Mouse (Mus musculus) G1E (cell line): ENCODE measurements at regions not wholly inside any gene's neighbourhood (a gene's known extent, or its start where the extent isn't known, plus 50 kb on each side); places are given as distances from the start of the nearest gene placed in this dataset.

Experiments used
- ATAC-seq: 2 replicates; pipeline ENCODE4 v1.8.0; 2016; ENCODE audit warnings: mild to moderate bottlenecking; ENCODE audit not compliant: insufficient number of reproducible peaks, poor library complexity, low FRiP score, severe bottlenecking; ENCODE audit errors: extremely low read depth
- DNase-seq: peaks from one replicate; pipeline ENCODE4 v3.0.0; 2012; ENCODE audit warnings: low spot score
- H3K27me3 ChIP-seq: 2 replicates; pipeline ENCODE4 v1.6.1; 2012; ENCODE audit warnings: mild to moderate bottlenecking, low read length, inconsistent platforms; ENCODE audit not compliant: insufficient read depth
- H3K36me3 ChIP-seq: replicated peaks from 2 replicates; pipeline ENCODE3; 2012; ENCODE audit warnings: mild to moderate bottlenecking, inconsistent platforms
- H3K4me1 ChIP-seq: 2 replicates; pipeline ENCODE4 v1.6.1; 2012; ENCODE audit warnings: low read depth, low read length, inconsistent platforms, mixed read lengths; ENCODE audit not compliant: insufficient read depth
- H3K4me3 ChIP-seq: 2 replicates; pipeline ENCODE4 v1.5.1; 2012; ENCODE audit warnings: low read depth, mild to moderate bottlenecking, inconsistent platforms, low read length, moderate library complexity, mixed read lengths
- H3K9me3 ChIP-seq: replicated peaks from 2 replicates; pipeline ENCODE4 v1.6.1; 2012; ENCODE audit warnings: inconsistent platforms
- CTCF ChIP-seq: IDR thresholded peaks from 2 replicates; pipeline ENCODE4 v1.5.1; 2012; ENCODE audit warnings: low read depth, low read length, inconsistent platforms, mixed read lengths
- GATA1 ChIP-seq: IDR thresholded peaks from 2 replicates; pipeline ENCODE4 v1.6.1; 2012; ENCODE audit warnings: borderline replicate concordance, low read length, inconsistent platforms, mixed read lengths
- GATA2 ChIP-seq: IDR thresholded peaks from 2 replicates; pipeline ENCODE4 v1.6.1; 2012; ENCODE audit warnings: low read depth, low read length, inconsistent platforms, borderline replicate concordance
- POLR2AphosphoS5 ChIP-seq: IDR thresholded peaks from 2 replicates; pipeline ENCODE4 v1.6.1; 2012; ENCODE audit warnings: low read depth, low read length, inconsistent platforms; ENCODE audit not compliant: insufficient replicate concordance
- TAL1 ChIP-seq: conservative IDR thresholded peaks from 2 replicates; pipeline ENCODE4 v1.6.1; 2012; ENCODE audit warnings: low read depth, low read length, inconsistent platforms, mixed read lengths

DNA sequence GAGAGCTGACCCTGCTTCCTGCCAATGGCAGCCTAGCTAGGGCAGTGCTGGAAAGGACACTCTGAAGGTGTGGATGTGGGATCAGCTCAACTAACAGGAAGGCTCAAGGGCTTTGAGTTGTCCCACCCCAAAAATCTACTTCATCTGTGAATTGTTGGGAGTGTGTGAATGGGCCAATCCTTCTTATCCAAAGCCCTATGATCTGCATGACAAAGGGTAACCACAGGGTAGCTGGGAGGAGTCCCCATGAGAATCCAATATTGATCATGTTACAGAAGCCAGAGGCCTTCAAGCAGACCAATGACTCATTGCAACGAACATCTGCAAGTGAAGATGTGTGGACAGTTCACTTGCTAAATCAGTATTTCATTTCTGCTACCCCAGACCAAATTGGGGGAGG lies 51.1 kb upstream of the Adra1b start:
- ATAC-seq: no peak
- DNase-seq: no peak
- H3K27me3 ChIP-seq: no peaks in the 10 kb centered on the region

DNA sequence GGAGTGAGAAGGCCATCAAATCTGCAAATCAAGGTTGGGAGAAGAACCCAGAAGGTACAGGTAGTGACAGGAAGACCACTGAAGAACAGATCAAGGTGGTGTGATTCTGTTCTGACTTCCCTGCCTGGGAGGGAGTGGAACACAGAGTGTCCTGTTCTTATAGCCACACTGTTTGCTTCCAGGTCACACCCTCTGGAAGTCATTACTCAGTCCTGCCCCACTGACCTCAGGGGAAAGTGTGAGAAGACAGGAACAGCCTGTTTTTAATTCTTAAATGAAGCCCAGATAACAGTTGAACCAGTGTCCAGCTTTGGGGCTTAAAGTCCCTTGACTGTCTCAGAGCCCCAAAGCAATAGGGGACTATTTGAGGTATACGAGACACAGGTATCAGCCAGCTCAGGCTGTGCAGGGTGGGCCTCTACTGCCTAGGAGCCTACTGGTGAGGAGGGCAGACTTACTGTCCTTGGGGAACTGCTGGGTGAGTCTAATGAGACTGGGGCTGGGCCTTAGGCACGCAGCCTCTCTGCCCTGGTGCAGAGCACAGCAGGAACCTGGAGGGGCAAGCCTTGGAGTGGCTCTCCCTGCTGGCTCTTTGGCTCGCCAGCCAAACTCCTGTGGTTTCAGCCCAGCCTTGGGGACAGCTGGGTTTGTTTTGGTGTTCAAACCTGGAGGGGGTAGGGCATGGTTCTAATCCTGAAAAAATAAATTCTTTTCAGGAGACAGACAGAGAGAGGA lies 57.4 kb upstream of the Adra1b start:
- TF ChIP-seq GATA2: no peak
- TF ChIP-seq CTCF: no peak
- TF ChIP-seq POLR2AphosphoS5: no peak
- no peak for TF ChIP-seq TAL1
- TF ChIP-seq GATA1: no peak
- no peak overlapping the region for H3K4me3 ChIP-seq
- no peak for DNase-seq
- no peaks in the 10 kb centered on the region for H3K4me1 ChIP-seq
- H3K27me3 ChIP-seq: no peaks in the 10 kb centered on the region
- ATAC-seq: no peak
- no peaks in the 10 kb centered on the region for H3K9me3 ChIP-seq
- no peaks in the 10 kb centered on the region for H3K36me3 ChIP-seq

More for the DNA sequence above, 51.1 kb upstream of the Adra1b start:
- no peaks in the 10 kb centered on the region for H3K9me3 ChIP-seq
- TF ChIP-seq GATA2 (no peak), CTCF (no peak), POLR2AphosphoS5 (no peak), TAL1 (no peak), GATA1 (no peak)
- H3K4me1 ChIP-seq: no peaks in the 10 kb centered on the region
- H3K36me3 ChIP-seq: no peaks in the 10 kb centered on the region
- H3K4me3 ChIP-seq: no peak overlapping the region

DNA sequence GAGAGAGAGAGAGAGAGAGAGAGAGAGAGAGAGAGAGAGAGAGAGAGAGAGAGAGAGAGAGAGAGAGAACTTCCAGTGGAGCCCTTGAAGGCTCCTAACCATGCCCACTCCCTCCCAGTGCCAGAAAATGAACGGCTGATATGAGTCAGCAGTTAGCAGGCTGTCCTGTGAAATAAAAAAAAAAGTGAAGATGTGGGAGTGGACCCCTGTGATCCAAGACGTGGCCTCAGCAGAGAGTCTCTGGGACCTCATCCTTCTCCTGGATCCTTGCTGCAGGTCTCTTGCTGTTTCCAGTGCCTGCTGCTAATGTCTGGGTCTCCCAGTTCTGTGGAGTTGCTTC lies 57.9 kb upstream of the Adra1b start:
- Histone ChIP-seq H3K4me3 (no peak overlapping the region), H3K36me3 (no peaks in the 10 kb centered on the region), H3K9me3 (no peaks in the 10 kb centered on the region), H3K27me3 (no peaks in the 10 kb centered on the region), H3K4me1 (no peaks in the 10 kb centered on the region)
- TF ChIP-seq CTCF (no peak), POLR2AphosphoS5 (no peak), GATA2 (no peak), TAL1 (no peak), GATA1 (no peak)
- DNase-seq: no peak
- no peak for ATAC-seq

DNA sequence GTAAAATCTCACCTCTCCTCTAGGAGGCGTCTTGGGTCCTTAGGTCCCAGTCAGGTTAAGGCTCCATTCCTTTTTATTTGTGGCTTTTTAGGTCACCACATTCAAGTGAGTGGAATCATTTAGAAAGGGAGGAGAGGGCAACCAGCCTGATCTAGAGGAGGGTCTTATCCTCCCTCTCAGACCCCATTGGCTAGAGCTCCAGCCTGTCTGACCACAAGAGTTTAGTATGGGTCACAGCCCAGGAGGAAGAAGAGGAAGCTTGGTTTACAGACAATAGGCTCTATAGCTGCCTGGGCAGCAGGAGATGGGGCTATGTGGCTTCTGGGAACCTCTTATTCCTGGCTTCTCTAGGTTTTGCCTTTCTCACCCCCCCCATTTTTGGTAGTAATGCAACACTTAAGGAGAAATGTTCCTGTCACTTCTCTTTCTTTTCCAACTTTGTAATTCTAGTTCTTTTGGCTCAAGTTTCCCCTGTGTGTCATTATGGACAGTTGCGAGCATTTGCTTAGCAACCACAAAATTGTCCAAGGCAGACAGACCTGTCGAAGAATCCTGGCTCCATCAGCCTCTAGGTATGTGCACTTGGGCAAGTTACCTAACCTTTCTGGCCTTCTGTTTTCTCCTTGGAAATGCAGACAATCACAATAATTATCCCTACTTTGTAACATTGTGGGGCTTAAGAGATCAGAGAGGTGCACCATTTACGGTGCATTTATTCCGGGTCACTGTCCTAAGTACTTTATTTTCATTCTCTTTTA lies 59.5 kb upstream of the Adra1b start:
- DNase-seq (no peak), ATAC-seq (no peak)
- H3K9me3 ChIP-seq: no peaks in the 10 kb centered on the region

DNA sequence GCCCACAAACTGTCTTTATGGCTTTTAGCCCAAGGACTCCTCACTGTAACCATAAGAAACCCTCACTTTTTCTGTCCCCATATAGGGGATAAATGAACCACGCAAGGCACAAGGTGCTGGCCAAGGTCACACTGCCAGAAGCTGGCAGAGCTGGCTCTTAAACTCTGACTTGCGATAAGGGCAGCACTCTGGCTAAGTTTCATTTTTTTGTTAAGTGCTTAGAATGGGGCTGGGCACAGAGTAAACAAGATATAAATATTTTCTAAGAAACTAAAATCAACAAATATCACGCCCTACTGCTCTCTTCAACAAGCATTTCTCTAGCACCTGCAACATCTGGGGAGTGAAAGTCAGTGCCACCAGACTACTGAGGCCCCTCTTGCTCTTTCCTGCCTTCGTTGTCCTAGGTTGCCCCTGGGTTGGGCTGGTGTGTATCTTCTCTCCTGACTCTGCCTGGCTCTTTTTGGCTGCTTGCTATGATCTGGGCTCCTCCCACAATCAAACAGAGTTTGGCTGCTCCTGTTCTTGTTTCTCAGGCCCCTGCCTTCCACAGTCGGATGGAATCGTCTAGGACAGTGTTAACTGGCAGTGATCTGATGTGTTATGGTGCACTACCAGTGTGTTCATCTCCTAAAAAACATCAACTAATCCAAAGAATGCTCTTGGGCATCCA lies 60.5 kb upstream of the Adra1b start:
- TF ChIP-seq CTCF: no peak
- TF ChIP-seq GATA2: no peak
- no peak for TF ChIP-seq TAL1
- TF ChIP-seq POLR2AphosphoS5: no peak
- TF ChIP-seq GATA1: no peak
- Histone ChIP-seq H3K27me3 (no peaks in the 10 kb centered on the region), H3K9me3 (no peaks in the 10 kb centered on the region), H3K4me1 (no peaks in the 10 kb centered on the region), H3K36me3 (no peaks in the 10 kb centered on the region), H3K4me3 (no peak overlapping the region)
- ATAC-seq (no peak), DNase-seq (no peak)

More for the DNA sequence above, 59.5 kb upstream of the Adra1b start:
- H3K4me1 ChIP-seq: no peaks in the 10 kb centered on the region
- no peak for TF ChIP-seq GATA1
- no peak for TF ChIP-seq POLR2AphosphoS5
- TF ChIP-seq TAL1: no peak
- TF ChIP-seq GATA2: no peak
- TF ChIP-seq CTCF: no peak
- H3K27me3 ChIP-seq: no peaks in the 10 kb centered on the region
- no peak overlapping the region for H3K4me3 ChIP-seq
- H3K36me3 ChIP-seq: no peaks in the 10 kb centered on the region

DNA sequence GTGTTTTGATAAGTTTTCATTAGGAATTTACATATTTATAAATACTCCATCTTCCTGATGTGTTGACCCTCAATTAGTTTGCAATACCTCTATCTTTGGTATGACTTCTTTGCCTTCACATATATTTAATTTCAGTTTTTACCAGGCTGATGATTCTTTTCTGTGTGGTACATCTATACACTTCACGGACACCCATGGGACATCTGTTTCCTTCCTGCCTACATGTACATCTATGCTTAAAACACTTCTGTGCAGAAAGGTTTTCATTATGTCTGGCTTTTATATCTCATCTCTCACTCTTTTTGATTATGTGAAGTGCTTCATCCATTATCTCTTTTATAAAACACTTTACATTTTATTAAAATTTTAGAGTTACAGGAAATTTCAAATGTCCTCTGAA lies 66.8 kb upstream of the Adra1b start:
- no peaks in the 10 kb centered on the region for H3K9me3 ChIP-seq
- H3K4me3 ChIP-seq: no peak overlapping the region
- DNase-seq (no peak), ATAC-seq (no peak)
- H3K27me3 ChIP-seq: no peaks in the 10 kb centered on the region
- TF ChIP-seq GATA1 (no peak), POLR2AphosphoS5 (no peak), TAL1 (no peak), CTCF (no peak), GATA2 (no peak)
- H3K36me3 ChIP-seq: no peaks in the 10 kb centered on the region
- H3K4me1 ChIP-seq: no peaks in the 10 kb centered on the region
